Mouse (Mus musculus) embryo, embryonic 10 days (tissue): Measurements from ENCODE around the gene Gjb4.
A peak's percentile ranks its signal among the peaks of the same experiment; 100 is the strongest.

Experiments
- DNase-seq: peaks from one replicate; pipeline ENCODE4 v3.0.0-alpha.2; 2015; ENCODE audit warnings: low spot score

Gene Gjb4

GRCm38 (mm10) chr4:127349560-127350300 lies 4.2 kb downstream of the Gjb4 start:
- no peak for DNase-seq

- no peak for DNase-seq
Measured at GRCm38 (mm10) chr4:127345000-127345399, 8.9 kb downstream of the Gjb4 start.

GRCm38 (mm10) chr4:127341372-127341771 lies 12.5 kb downstream of the Gjb4 start:
- DNase-seq = no peak

GRCm38 (mm10) chr4:127337668-127338067 lies 16.2 kb downstream of the Gjb4 start:
- no peak for DNase-seq

- no peak for DNase-seq
Measured at GRCm38 (mm10) chr4:127334870-127335504, 18.9 kb downstream of the Gjb4 start.

GRCm38 (mm10) chr4:127331171-127331570 lies 22.7 kb downstream of the Gjb4 start:
- DNase-seq = peak; percentile 22

- peak; percentile 19 for DNase-seq
Measured at GRCm38 (mm10) chr4:127330181-127331100, 23.4 kb downstream of the Gjb4 start, which contains the start of gene Gjb3. TSS of gene Gjb3 (minus strand) at chr4:127330844.

GRCm38 (mm10) chr4:127329751-127330150 lies 24.1 kb downstream of the Gjb4 start:
- no peak for DNase-seq

- DNase-seq = peak; percentile 51
Measured at GRCm38 (mm10) chr4:127329046-127329445, 24.8 kb downstream of the Gjb4 start.

- no peak for DNase-seq
Measured at GRCm38 (mm10) chr4:127328378-127328777, 25.5 kb downstream of the Gjb4 start.

- DNase-seq = no peak
Measured at GRCm38 (mm10) chr4:127327749-127328148, 26.1 kb downstream of the Gjb4 start.

GRCm38 (mm10) chr4:127327258-127327657 lies 26.6 kb downstream of the Gjb4 start:
- no peak for DNase-seq

GRCm38 (mm10) chr4:127325276-127325675 lies 28.6 kb downstream of the Gjb4 start:
- no peak for DNase-seq

- peak; percentile 93 for DNase-seq
Measured at GRCm38 (mm10) chr4:127324759-127325158, 29.1 kb downstream of the Gjb4 start.

GRCm38 (mm10) chr4:127324296-127324695 lies 29.6 kb downstream of the Gjb4 start:
- no peak for DNase-seq

GRCm38 (mm10) chr4:127323651-127324050 lies 30.2 kb downstream of the Gjb4 start:
- DNase-seq = no peak

GRCm38 (mm10) chr4:127319613-127320012 lies 34.3 kb downstream of the Gjb4 start:
- DNase-seq = peak; percentile 95

GRCm38 (mm10) chr4:127317143-127317542 lies 36.7 kb downstream of the Gjb4 start:
- no peak for DNase-seq

- no peak for DNase-seq
Measured at GRCm38 (mm10) chr4:127315753-127316152, 38.1 kb downstream of the Gjb4 start.

GRCm38 (mm10) chr4:127314585-127314984 lies 39.3 kb downstream of the Gjb4 start:
- no peak for DNase-seq

- DNase-seq = peak; percentile 89
Measured at GRCm38 (mm10) chr4:127313861-127314260, 40.0 kb downstream of the Gjb4 start, which contains the start of gene Gja4. TSS of gene Gja4 (minus strand) at chr4:127314039.

- DNase-seq = no peak
Measured at GRCm38 (mm10) chr4:127312349-127312748, 41.5 kb downstream of the Gjb4 start.
